Mouse (Mus musculus) testis, adult 2 months (tissue): Measurements from ENCODE around the gene Golt1a.

ENCODE experiments used
- CTCF ChIP-seq: fragments of 200-500 bp; IDR thresholded peaks from 2 replicates; pipeline ENCODE4 v1.5.1; 2012; ENCODE audit warnings: low read depth, mild to moderate bottlenecking, inconsistent platforms, low read length, moderate library complexity; ENCODE audit not compliant: control insufficient read depth, insufficient read depth, insufficient replicate concordance
- POLR2A ChIP-seq: fragments of 200-500 bp; IDR thresholded peaks from 2 replicates; pipeline ENCODE4 v1.6.1; 2012; ENCODE audit warnings: low read depth, mild to moderate bottlenecking, inconsistent platforms, low read length, moderate library complexity; ENCODE audit not compliant: control insufficient read depth

- TF ChIP-seq CTCF (no peak), POLR2A (no peak)
Measured at GRCm38 (mm10) chr1:133263134-133263533, 46.5 kb upstream of the Golt1a start.
